Comparison of ENCODE assay signal across 8 mouse cellular contexts in genomic region chr6:124465299-124465698, GRCm38 (mm10). TPM values are rescaled to one million over a fixed set of nuclear protein-coding genes. Genes with fewer than 3 reads are reported as not detected.
A peak's percentile ranks its signal among the peaks of the same experiment; 100 is the strongest.
DNase-seq lines count a peak whose midpoint lies in the region; ATAC-seq and TF ChIP-seq lines count a peak whose summit lies in the region.

No protein-coding gene starts in this region.

- H3K4me1 ChIP-seq in heart, embryonic 10.5 days = peaks cover 13% of the 10 kb centered on the region
- H3K4me1 ChIP-seq in ES-Bruce4 (ENCODE audit: control insufficient read depth, insufficient read depth, low read length) = no peaks in the 10 kb centered on the region
- peaks cover 14% of the 10 kb centered on the region for H3K4me1 ChIP-seq in forebrain, postnatal 0 days (ENCODE audit: insufficient read depth)
- H3K4me1 ChIP-seq in liver, embryonic 16.5 days (ENCODE audit: control insufficient read depth, low read depth, low read length) = peaks cover 12% of the 10 kb centered on the region; the same call in 1 of the 2 replicates

- H3K27me3 ChIP-seq in heart, embryonic 10.5 days (ENCODE audit: insufficient read depth, poor library complexity, severe bottlenecking) = peaks cover 40% of the 10 kb centered on the region
- no peaks in the 10 kb centered on the region for H3K27me3 ChIP-seq in ES-Bruce4 (ENCODE audit: control insufficient read depth, insufficient read depth, low read length, poor library complexity, severe bottlenecking)
- no peaks in the 10 kb centered on the region for H3K27me3 ChIP-seq in forebrain, postnatal 0 days (ENCODE audit: insufficient read depth, low read length)
- no peaks in the 10 kb centered on the region for H3K27me3 ChIP-seq in liver, embryonic 16.5 days (ENCODE audit: control insufficient read depth, insufficient read depth, low read depth, low read length)

- H3K4me3 ChIP-seq in heart, embryonic 10.5 days = peak overlapping the region; percentile 65
- peak overlapping the region; percentile 65 for H3K4me3 ChIP-seq in ES-Bruce4 (ENCODE audit: low read depth, low read length)
- H3K4me3 ChIP-seq in forebrain, postnatal 0 days (ENCODE audit: low read depth, low read length) = peak overlapping the region; percentile 75
- H3K4me3 ChIP-seq in liver, embryonic 16.5 days (ENCODE audit: low read depth, low read length) = peak overlapping the region; percentile 48; the same call in 1 of the 2 replicates

- no peaks in the 10 kb centered on the region for H3K36me3 ChIP-seq in heart, embryonic 10.5 days
- no peaks in the 10 kb centered on the region for H3K36me3 ChIP-seq in ES-Bruce4 (ENCODE audit: control insufficient read depth, insufficient read depth, low read length, poor library complexity, severe bottlenecking)
- peaks cover 11% of the 10 kb centered on the region for H3K36me3 ChIP-seq in forebrain, postnatal 0 days (ENCODE audit: insufficient read depth)
- no peaks in the 10 kb centered on the region for H3K36me3 ChIP-seq in liver, embryonic 16.5 days (ENCODE audit: control insufficient read depth, insufficient read depth)

- intact Hi-C loops in heart, postnatal 36 days (cut with DNase I) = no loop called here

- peak overlapping the region; percentile 49 for H3K9ac ChIP-seq in ES-Bruce4 (ENCODE audit: low read depth, poor library complexity, severe bottlenecking)
- H3K9ac ChIP-seq in forebrain, postnatal 0 days = peak overlapping the region; percentile 87
- H3K9ac ChIP-seq in liver, embryonic 16.5 days (ENCODE audit: low read depth, low read length) = no peak overlapping the region; the same call in 1 of the 2 replicates

- no peak for TF ChIP-seq CTCF in ES-Bruce4 (IDR thresholded peaks at IDR 0.05; ENCODE audit: low read depth, low read length)
- TF ChIP-seq CTCF in forebrain, postnatal 0 days (IDR thresholded peaks at IDR 0.05; ENCODE audit: low read depth) = no peak

- no peak for TF ChIP-seq EP300 in ES-Bruce4 (IDR thresholded peaks at IDR 0.05; ENCODE audit: insufficient read depth, low read depth, low read length)

- WGBS in heart, embryonic 10.5 days = 29% methylated on average over 6 of the region's 6 CpGs
- 40% methylated on average over 6 of the region's 6 CpGs for WGBS in forebrain, postnatal 0 days
- 55% methylated on average over 6 of the region's 6 CpGs for WGBS in liver, embryonic 16.5 days (ENCODE audit: insufficient replicate concordance)

- no peak overlapping the region for H3K27ac ChIP-seq in heart, embryonic 10.5 days
- H3K27ac ChIP-seq in ES-Bruce4 (ENCODE audit: insufficient read depth, low read length) = no peak overlapping the region
- peak overlapping the region; percentile 89 for H3K27ac ChIP-seq in forebrain, postnatal 0 days (ENCODE audit: low read depth, low read length)
- H3K27ac ChIP-seq in liver, embryonic 16.5 days (ENCODE audit: low read length) = no peak overlapping the region

- no peak for TF ChIP-seq POLR2A in ES-Bruce4 (IDR thresholded peaks at IDR 0.05; ENCODE audit: insufficient read depth, low read length)

- no peak for DNase-seq in heart, embryonic 10.5 days (ENCODE audit: low spot score)
- DNase-seq in heart, postnatal 36 days = no peak
- DNase-seq in forebrain, postnatal 0 days = peak; percentile 17
- DNase-seq in urinary bladder, adult 2 months (ENCODE audit: low spot score) = no peak
- DNase-seq in adrenal gland, postnatal 10 days = no peak
- DNase-seq in cerebellum, adult 9-10 months = no peak

- ATAC-seq in forebrain, postnatal 0 days = no peak
- ATAC-seq in liver, embryonic 16.5 days (ENCODE audit: low read depth) = no peak

- H3K9me3 ChIP-seq in heart, embryonic 10.5 days = no peaks in the 10 kb centered on the region
- H3K9me3 ChIP-seq in ES-Bruce4 (replicated peaks; ENCODE audit: control insufficient read depth, insufficient read depth, low read length, poor library complexity, severe bottlenecking) = no peaks in the 10 kb centered on the region
- H3K9me3 ChIP-seq in forebrain, postnatal 0 days (ENCODE audit: low read length) = no peaks in the 10 kb centered on the region
- no peaks in the 10 kb centered on the region for H3K9me3 ChIP-seq in liver, embryonic 16.5 days (replicated peaks; ENCODE audit: control insufficient read depth, low read length)

- peak overlapping the region; percentile 78 for H3K4me2 ChIP-seq in forebrain, postnatal 0 days (ENCODE audit: low read depth)
- peak overlapping the region; percentile 76 for H3K4me2 ChIP-seq in liver, embryonic 16.5 days (ENCODE audit: low read depth, low read length)

RNA-seq across cellular contexts. Expression of gene Clstn3, which starts 0.7 kb away (rescaled TPM):
- polyA plus RNA-seq in heart, embryonic 10.5 days (2016; fragmentation: Nextera tagmentation; extraction: Ambion mirVana) = 1.3 and 3.3 TPM in 2 replicates
- 1 to 10 TPM in 1 of 2 experiments, under 1 TPM in 1; 0.73 to 2.1 TPM for total RNA-seq in heart, postnatal 36 days (2021)
- polyA plus RNA-seq in ES-Bruce4 (2011; ENCODE audit: insufficient read depth, insufficient read length, low read depth, missing spikeins) = 17.1 and 25.6 TPM in 2 replicates
- total RNA-seq in forebrain, postnatal 0 days (2014; rRNA removed) = 167 and 223 TPM in 2 replicates
- polyA plus RNA-seq in forebrain, postnatal 0 days (2015; fragmentation: Nextera tagmentation; extraction: Ambion mirVana) = 97.3 and 134 TPM in 2 replicates
- polyA plus RNA-seq in liver, embryonic 16.5 days (2015; fragmentation: Nextera tagmentation; extraction: Ambion mirVana) = 4.9 and 5.1 TPM in 2 replicates
- polyA plus RNA-seq in urinary bladder, adult 2 months (2012; rRNA removed) = 1.4 and 1.6 TPM in 2 replicates
- total RNA-seq in adrenal gland, postnatal 10 days (2021) = 10 to 100 TPM; 78.7 to 79.4 TPM

RNA-seq across cellular contexts. Expression of gene C1rl, which starts 27.6 kb away (rescaled TPM):
- polyA plus RNA-seq in heart, embryonic 10.5 days (2016; fragmentation: Nextera tagmentation; extraction: Ambion mirVana) = 0.39 and 0.83 TPM in 2 replicates
- total RNA-seq in heart, postnatal 36 days (2021) = 1 to 10 TPM; 1.2 TPM
- 0.79 and 1.3 TPM in 2 replicates for polyA plus RNA-seq in ES-Bruce4 (2011; ENCODE audit: insufficient read depth, insufficient read length, low read depth, missing spikeins)
- 0.48 TPM in 1 of 2 replicates, not detected in the other for total RNA-seq in forebrain, postnatal 0 days (2014; rRNA removed)
- polyA plus RNA-seq in forebrain, postnatal 0 days (2015; fragmentation: Nextera tagmentation; extraction: Ambion mirVana) = 0.19 and 0.22 TPM in 2 replicates
- polyA plus RNA-seq in liver, embryonic 16.5 days (2015; fragmentation: Nextera tagmentation; extraction: Ambion mirVana) = 14.1 and 15.8 TPM in 2 replicates
- polyA plus RNA-seq in urinary bladder, adult 2 months (2012; rRNA removed) = 5.0 and 6.3 TPM in 2 replicates
- total RNA-seq in adrenal gland, postnatal 10 days (2021) = 10 to 100 TPM; 16.0 to 21.7 TPM

RNA-seq across cellular contexts. Expression of gene C1ra, which starts 46.9 kb away (rescaled TPM):
- polyA plus RNA-seq in heart, embryonic 10.5 days (2016; fragmentation: Nextera tagmentation; extraction: Ambion mirVana) = 0.05 and 0.31 TPM in 2 replicates
- total RNA-seq in heart, postnatal 36 days (2021) = 10 to 100 TPM; 13.7 TPM
- 0.27 TPM in 1 of 2 replicates, not detected in the other for polyA plus RNA-seq in ES-Bruce4 (2011; ENCODE audit: insufficient read depth, insufficient read length, low read depth, missing spikeins)
- total RNA-seq in forebrain, postnatal 0 days (2014; rRNA removed) = 0.23 and 1.1 TPM in 2 replicates
- polyA plus RNA-seq in forebrain, postnatal 0 days (2015; fragmentation: Nextera tagmentation; extraction: Ambion mirVana) = 0.49 and 0.58 TPM in 2 replicates
- 26.7 and 30.1 TPM in 2 replicates for polyA plus RNA-seq in liver, embryonic 16.5 days (2015; fragmentation: Nextera tagmentation; extraction: Ambion mirVana)
- 74.5 and 121 TPM in 2 replicates for polyA plus RNA-seq in urinary bladder, adult 2 months (2012; rRNA removed)
- 10 to 100 TPM; 40.4 to 51.1 TPM for total RNA-seq in adrenal gland, postnatal 10 days (2021)

RNA-seq across cellular contexts. Expression of gene Pex5, which starts 50.4 kb away (rescaled TPM):
- 25.5 and 31.9 TPM in 2 replicates for polyA plus RNA-seq in heart, embryonic 10.5 days (2016; fragmentation: Nextera tagmentation; extraction: Ambion mirVana)
- 10 to 100 TPM; 26.9 to 28.7 TPM for total RNA-seq in heart, postnatal 36 days (2021)
- 31.0 and 31.4 TPM in 2 replicates for polyA plus RNA-seq in ES-Bruce4 (2011; ENCODE audit: insufficient read depth, insufficient read length, low read depth, missing spikeins)
- total RNA-seq in forebrain, postnatal 0 days (2014; rRNA removed) = 98.2 and 103 TPM in 2 replicates
- polyA plus RNA-seq in forebrain, postnatal 0 days (2015; fragmentation: Nextera tagmentation; extraction: Ambion mirVana) = 49.6 and 55.3 TPM in 2 replicates
- polyA plus RNA-seq in liver, embryonic 16.5 days (2015; fragmentation: Nextera tagmentation; extraction: Ambion mirVana) = 27.1 and 28.2 TPM in 2 replicates
- polyA plus RNA-seq in urinary bladder, adult 2 months (2012; rRNA removed) = 36.7 and 41.2 TPM in 2 replicates
- 100 to 1,000 TPM in 1 of 2 experiments, 10 to 100 TPM in 1; 93.1 to 104 TPM for total RNA-seq in adrenal gland, postnatal 10 days (2021)

Comparison
In these comparisons a context has a peak if more than half of its experiments do, and no peak if none do; other contexts are left out.
1. RNA of gene C1ra, which starts 46.9 kb away (polyA plus RNA-seq): 74.5 to 121 TPM in urinary bladder, adult 2 months and 26.7 to 30.1 TPM in liver, embryonic 16.5 days; 0.49 to 0.58 TPM in forebrain, postnatal 0 days, 0.05 to 0.31 TPM in heart, embryonic 10.5 days and 0.27 TPM in ES-Bruce4; every median in the first group is over 10 times any median in the second.
2. Peak in every context shown above with its lines, with median percentiles within 50 percentile points of each other: H3K4me3 ChIP-seq.